Mouse (Mus musculus) intestine, embryonic 14.5 days (tissue): ENCODE data around the gene Tenm1. TPM values are rescaled to one million over a fixed set of nuclear protein-coding genes. Genes with fewer than 3 reads are reported as not detected.

Source experiments
- ATAC-seq: fragments of 200-750 bp; cut with Nextera tagmentation; replicated peaks from 2 replicates; pipeline ENCODE4 v1.8.0; 2017; ENCODE audit warnings: low read depth, moderate number of reproducible peaks, moderate TSS enrichment, moderate library complexity; ENCODE audit not compliant: low FRiP score, low TSS enrichment
- DNase-seq: peaks from one replicate; pipeline ENCODE4 v3.0.0-alpha.2; 2018; ENCODE audit warnings: low spot score
- H3K27ac ChIP-seq: fragments of 300-500 bp; sonication (generic); 2 replicates; pipeline ENCODE4 v1.5.1; 2014; ENCODE audit warnings: low read depth, mild to moderate bottlenecking, control low read depth
- H3K27me3 ChIP-seq: fragments of 300-500 bp; sonication (generic); replicated peaks from 2 replicates; pipeline ENCODE4 v1.6.1; 2014; ENCODE audit warnings: low read length, control low read depth; ENCODE audit not compliant: control insufficient read depth, insufficient read depth
- H3K36me3 ChIP-seq: fragments of 300-500 bp; sonication (generic); 2 replicates; pipeline ENCODE4 v1.6.1; 2014; ENCODE audit warnings: low read length, control low read depth; ENCODE audit not compliant: control insufficient read depth, insufficient read depth
- H3K4me1 ChIP-seq: fragments of 300-500 bp; sonication (generic); replicated peaks from 2 replicates; pipeline ENCODE4 v1.6.1; 2014; ENCODE audit warnings: low read length, control low read depth, mixed read lengths; ENCODE audit not compliant: control insufficient read depth, insufficient read depth
- H3K4me2 ChIP-seq: fragments of 300-500 bp; sonication (generic); 2 replicates; pipeline ENCODE4 v1.6.1; 2014; ENCODE audit warnings: low read length
- H3K4me3 ChIP-seq: fragments of 300-500 bp; sonication (generic); 2 replicates; pipeline ENCODE4 v1.5.1; 2014; ENCODE audit warnings: low read depth, low read length, control low read depth, mixed read lengths
- H3K9ac ChIP-seq: fragments of 300-500 bp; sonication (generic); 2 replicates; pipeline ENCODE4 v1.6.1; 2014; ENCODE audit warnings: mild to moderate bottlenecking, low read length
- H3K9me3 ChIP-seq: fragments of 300-500 bp; sonication (generic); 2 replicates; pipeline ENCODE4 v1.6.1; 2016; ENCODE audit warnings: low read length, control low read depth; ENCODE audit not compliant: control insufficient read depth
- WGBS: fragments of 180-500 bp; shearing (Covaris S2); extraction: QIAGEN DNeasy Blood & Tissue Kit; methylation state at CpG from one replicate; pipeline ENCODE4 v1.1.7; 2014; 5-methylcytosine and 5-hydroxymethylcytosine counted together
- polyA plus RNA-seq: library from polyadenylated mRNA; unstranded; fragments of >200 nt; fragmentation: Nextera tagmentation; extraction: Ambion mirVana; gene quantifications from 2 replicates; pipeline ENCODE4 v1.2.1, GENCODE M21; 2014

Tenm1 gene
- polyA plus RNA-seq, 1 experiment from 2014 or later: 1.1 TPM

- Histone ChIP-seq H3K9me3 (no peaks in the 10 kb centered on the region), H3K9ac (no peak overlapping the region), H3K4me2 (no peak overlapping the region), H3K4me3 (no peak overlapping the region), H3K27me3 (no peaks in the 10 kb centered on the region), H3K27ac (no peak overlapping the region), H3K36me3 (no peaks in the 10 kb centered on the region), H3K4me1 (no peaks in the 10 kb centered on the region)
- DNase-seq (no peak), ATAC-seq (no peak)
- 57% methylated on average over 1 of the region's 1 CpGs for WGBS
These were observed 306.4 kb downstream of the Tenm1 start for GRCm38 (mm10) chrX:43122491-43122890.

GRCm38 (mm10) chrX:43122001-43122400 is 306.9 kb downstream of the Tenm1 start:
- Histone ChIP-seq H3K4me3 (no peak overlapping the region), H3K9me3 (no peaks in the 10 kb centered on the region), H3K27ac (no peak overlapping the region), H3K9ac (no peak overlapping the region), H3K4me1 (no peaks in the 10 kb centered on the region), H3K4me2 (no peak overlapping the region), H3K36me3 (no peaks in the 10 kb centered on the region), H3K27me3 (no peaks in the 10 kb centered on the region)
- ATAC-seq: no peak
- DNase-seq: no peak
- 75% methylated on average over 1 of the region's 1 CpGs for WGBS

- Histone ChIP-seq H3K4me1 (no peaks in the 10 kb centered on the region), H3K9ac (no peak overlapping the region), H3K9me3 (no peaks in the 10 kb centered on the region), H3K4me2 (no peak overlapping the region), H3K27ac (no peak overlapping the region), H3K4me3 (no peak overlapping the region), H3K36me3 (no peaks in the 10 kb centered on the region), H3K27me3 (no peaks in the 10 kb centered on the region)
- 69% methylated on average over 2 of the region's 2 CpGs for WGBS
- DNase-seq (no peak), ATAC-seq (no peak)
These were observed 442.8 kb downstream of the Tenm1 start for GRCm38 (mm10) chrX:42986100-42986499.

- Histone ChIP-seq H3K9ac (no peak overlapping the region), H3K27me3 (no peaks in the 10 kb centered on the region), H3K4me1 (no peaks in the 10 kb centered on the region), H3K27ac (no peak overlapping the region), H3K4me2 (no peak overlapping the region), H3K36me3 (no peaks in the 10 kb centered on the region), H3K9me3 (no peaks in the 10 kb centered on the region), H3K4me3 (no peak overlapping the region)
- 5% methylated on average over 1 of the region's 1 CpGs for WGBS
- ATAC-seq (no peak), DNase-seq (no peak)
These were observed 455.4 kb downstream of the Tenm1 start for GRCm38 (mm10) chrX:42973562-42973961.

GRCm38 (mm10) chrX:42967611-42968010 is 461.3 kb downstream of the Tenm1 start:
- Histone ChIP-seq H3K36me3 (no peaks in the 10 kb centered on the region), H3K27me3 (no peaks in the 10 kb centered on the region), H3K4me1 (no peaks in the 10 kb centered on the region), H3K4me2 (no peak overlapping the region), H3K27ac (no peak overlapping the region), H3K9ac (no peak overlapping the region), H3K4me3 (no peak overlapping the region), H3K9me3 (no peaks in the 10 kb centered on the region)
- ATAC-seq: no peak
- whole genome bisulfite sequencing: 73% methylated on average over 5 of the region's 5 CpGs
- DNase-seq: no peak

GRCm38 (mm10) chrX:42861731-42862130 is 567.2 kb downstream of the Tenm1 start:
- no peaks in the 10 kb centered on the region for H3K4me1 ChIP-seq
- H3K27ac ChIP-seq: no peak overlapping the region
- H3K4me2 ChIP-seq: no peak overlapping the region
- H3K4me3 ChIP-seq: no peak overlapping the region
- H3K9me3 ChIP-seq: no peaks in the 10 kb centered on the region
- H3K9ac ChIP-seq: no peak overlapping the region
- ATAC-seq (no peak), DNase-seq (no peak)
- H3K36me3 ChIP-seq: no peaks in the 10 kb centered on the region
- H3K27me3 ChIP-seq: no peaks in the 10 kb centered on the region
- WGBS: 82% methylated on average over 1 of the region's 1 CpGs

DNA sequence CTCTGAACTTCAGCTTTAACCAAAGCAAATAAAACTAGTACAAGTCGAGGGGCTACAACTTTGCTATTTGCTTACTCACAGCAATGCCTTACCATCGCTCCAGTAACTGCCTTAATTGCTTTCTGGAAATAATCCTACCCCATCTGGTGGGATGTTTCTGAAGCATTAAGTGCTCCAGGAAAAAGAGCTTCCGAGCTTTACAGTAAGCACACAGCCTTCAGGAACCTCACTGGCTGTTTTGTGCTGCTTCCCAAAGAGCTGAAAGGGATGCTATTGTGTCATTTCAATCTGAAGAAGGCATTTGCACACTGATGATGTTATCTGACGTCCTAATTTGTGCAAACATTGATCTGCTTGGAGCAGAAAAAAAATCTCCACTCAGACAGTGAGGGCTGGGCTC is 647.4 kb downstream of the Tenm1 start:
- no peak overlapping the region for H3K9ac ChIP-seq
- H3K27me3 ChIP-seq: no peaks in the 10 kb centered on the region
- H3K4me1 ChIP-seq: no peaks in the 10 kb centered on the region
- H3K4me3 ChIP-seq: no peak overlapping the region
- ATAC-seq: no peak
- H3K27ac ChIP-seq: no peak overlapping the region
- WGBS: 44% methylated on average over 4 of the region's 4 CpGs
- no peak for DNase-seq
- H3K9me3 ChIP-seq: no peaks in the 10 kb centered on the region
- H3K36me3 ChIP-seq: no peaks in the 10 kb centered on the region
- no peak overlapping the region for H3K4me2 ChIP-seq

DNA sequence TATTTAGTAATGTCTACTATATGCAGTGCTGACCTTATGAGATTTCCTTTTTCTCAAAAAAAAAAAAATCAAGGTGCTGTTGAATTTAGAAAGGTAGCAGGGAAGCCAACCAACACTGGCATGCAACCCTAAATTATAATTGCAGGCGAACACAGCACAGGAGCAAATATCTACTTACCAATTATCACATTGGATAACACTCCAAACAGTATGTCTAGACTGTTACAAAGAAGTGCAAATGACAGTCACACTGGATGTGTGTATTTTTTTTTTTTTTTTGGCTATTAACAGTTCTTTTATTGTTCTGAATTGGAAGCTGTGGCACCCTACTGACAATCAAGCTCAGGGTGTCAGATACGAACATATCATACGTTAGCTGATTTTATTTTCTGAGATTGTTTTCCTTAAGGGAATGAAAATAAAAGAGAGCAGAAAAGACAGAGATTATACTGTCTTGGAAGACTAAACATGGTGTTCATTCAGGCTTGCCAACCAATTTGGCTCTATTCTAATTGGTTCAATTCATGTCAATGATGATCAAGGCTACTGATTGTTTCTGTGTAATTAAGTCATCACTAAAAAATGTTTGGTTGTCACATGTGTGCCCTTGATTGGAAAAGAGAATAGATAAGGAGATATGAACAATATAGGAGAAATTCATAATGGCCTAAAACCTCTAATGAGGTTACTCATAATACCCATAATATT is 710.7 kb downstream of the Tenm1 start:
- H3K9ac ChIP-seq: no peak overlapping the region
- no peak overlapping the region for H3K27ac ChIP-seq
- H3K4me3 ChIP-seq: no peak overlapping the region
- no peaks in the 10 kb centered on the region for H3K4me1 ChIP-seq
- no peaks in the 10 kb centered on the region for H3K36me3 ChIP-seq
- WGBS: 85% methylated on average over 3 of the region's 3 CpGs
- no peak for DNase-seq
- ATAC-seq: no peak
- no peaks in the 10 kb centered on the region for H3K9me3 ChIP-seq
- H3K27me3 ChIP-seq: no peaks in the 10 kb centered on the region
- H3K4me2 ChIP-seq: no peak overlapping the region

DNA sequence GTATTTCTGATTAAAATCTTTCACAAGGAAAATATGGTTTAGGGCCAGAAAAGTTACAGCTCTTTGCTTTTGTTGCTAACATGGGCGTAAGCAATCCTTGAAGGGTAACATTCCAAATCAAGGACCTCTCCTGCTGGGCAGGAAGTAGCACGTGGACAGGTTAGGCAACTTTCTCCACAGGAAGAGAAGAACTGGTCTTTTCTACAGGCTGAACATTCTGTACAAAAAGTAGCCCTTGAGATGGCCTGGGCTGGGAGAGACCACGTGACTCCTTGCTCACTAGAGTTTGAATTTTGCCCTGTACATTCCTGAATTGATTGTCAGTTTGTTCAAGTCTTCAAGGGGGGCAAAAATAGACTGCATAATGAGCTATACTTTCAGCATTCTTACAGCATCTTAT is 728.6 kb downstream of the Tenm1 start:
- H3K4me1 ChIP-seq: no peaks in the 10 kb centered on the region
- no peaks in the 10 kb centered on the region for H3K36me3 ChIP-seq
- no peaks in the 10 kb centered on the region for H3K27me3 ChIP-seq
- no peak overlapping the region for H3K27ac ChIP-seq
- no peak overlapping the region for H3K4me2 ChIP-seq
- no peak for ATAC-seq
- no peak overlapping the region for H3K9ac ChIP-seq
- no peak overlapping the region for H3K4me3 ChIP-seq
- H3K9me3 ChIP-seq: no peaks in the 10 kb centered on the region
- 55% methylated on average over 3 of the region's 3 CpGs for WGBS
- DNase-seq: no peak
